Mouse (Mus musculus) ES-E14 (cell line): ENCODE measurements at regions not wholly inside any gene's neighbourhood (a gene's known extent, or its start where the extent isn't known, plus 50 kb on each side); places are given as distances from the start of the nearest gene placed in this dataset.

Experiments used
- DNase-seq: peaks from one replicate; pipeline ENCODE4 v3.0.0-alpha.2; 2013; ENCODE audit warnings: low read depth, low spot score
- H3K27ac ChIP-seq: 2 replicates; pipeline ENCODE4 v1.5.1; 2012; ENCODE audit warnings: low read depth, mild to moderate bottlenecking, low read length, moderate library complexity, mixed read lengths; ENCODE audit not compliant: poor library complexity, insufficient read depth, severe bottlenecking
- H3K36me3 ChIP-seq: 2 replicates; pipeline ENCODE4 v1.6.1; 2012; ENCODE audit warnings: mild to moderate bottlenecking, low read length, moderate library complexity, mixed read lengths; ENCODE audit not compliant: control insufficient read depth, poor library complexity, insufficient read depth, severe bottlenecking
- H3K4me1 ChIP-seq, 2 experiments: fragments of 150-350 bp in 1 of 2; sonication (generic) in 1 of 2; 2 replicates each; pipeline ENCODE4 v1.6.1; 2012; ENCODE audit warnings: low read length in 2 of 2, mild to moderate bottlenecking in 1 of 2, mixed read lengths in 1 of 2; ENCODE audit not compliant: control insufficient read depth in 2 of 2, insufficient read depth in 2 of 2, poor library complexity in 1 of 2
- H3K4me3 ChIP-seq, 2 experiments: fragments of 150-350 bp in 1 of 2; sonication (generic) in 1 of 2; 2 replicates each; pipeline ENCODE4 v1.5.1; 2012; ENCODE audit warnings: low read length in 2 of 2, low read depth in 1 of 2, mild to moderate bottlenecking in 1 of 2, mixed read lengths in 1 of 2; ENCODE audit not compliant: insufficient read depth in 1 of 2, poor library complexity in 1 of 2, severe bottlenecking in 1 of 2
- H3K9ac ChIP-seq: 2 replicates; pipeline ENCODE4 v1.6.1; 2012; ENCODE audit warnings: low read depth, mild to moderate bottlenecking, low read length, mixed read lengths; ENCODE audit not compliant: poor library complexity, insufficient read depth, severe bottlenecking
- H3K9me3 ChIP-seq: fragments of 150-350 bp; sonication (generic); 2 replicates; pipeline ENCODE4 v1.6.1; 2012; ENCODE audit warnings: low read depth, mild to moderate bottlenecking, low read length; ENCODE audit not compliant: control insufficient read depth, insufficient read depth
- CHD2 ChIP-seq: IDR thresholded peaks from 2 replicates; pipeline ENCODE4 v1.6.1; 2014; ENCODE audit warnings: mild to moderate bottlenecking, low read depth, low read length, inconsistent platforms
- HCFC1 ChIP-seq: IDR thresholded peaks from 2 replicates; pipeline ENCODE4 v1.6.1; 2012; ENCODE audit warnings: low read length, inconsistent platforms, borderline replicate concordance; ENCODE audit not compliant: insufficient read depth
- MAFK ChIP-seq: IDR thresholded peaks from 2 replicates; pipeline ENCODE4 v1.6.1; 2014; ENCODE audit warnings: mild to moderate bottlenecking, low read depth, low read length, inconsistent platforms; ENCODE audit not compliant: insufficient read depth
- ZC3H11A ChIP-seq: IDR thresholded peaks from 2 replicates; pipeline ENCODE4 v1.6.1; 2012; ENCODE audit warnings: low read depth, mild to moderate bottlenecking, inconsistent platforms, low read length, borderline replicate concordance
- ZNF384 ChIP-seq: IDR thresholded peaks from 2 replicates; pipeline ENCODE4 v1.6.1; 2012; ENCODE audit warnings: low read depth, low read length, inconsistent platforms
- in situ Hi-C, 2 experiments: fragments of 600-800 bp; cut with MboI; formaldehyde crosslinking; loops; one replicate each; pipeline ENCODE4 v1.15.1; 2025; ENCODE audit warnings: low sequenced_read_pairs in 2 of 2, inconsistent platforms in 1 of 2; ENCODE audit not compliant: unreplicated experiment in 2 of 2

DNA sequence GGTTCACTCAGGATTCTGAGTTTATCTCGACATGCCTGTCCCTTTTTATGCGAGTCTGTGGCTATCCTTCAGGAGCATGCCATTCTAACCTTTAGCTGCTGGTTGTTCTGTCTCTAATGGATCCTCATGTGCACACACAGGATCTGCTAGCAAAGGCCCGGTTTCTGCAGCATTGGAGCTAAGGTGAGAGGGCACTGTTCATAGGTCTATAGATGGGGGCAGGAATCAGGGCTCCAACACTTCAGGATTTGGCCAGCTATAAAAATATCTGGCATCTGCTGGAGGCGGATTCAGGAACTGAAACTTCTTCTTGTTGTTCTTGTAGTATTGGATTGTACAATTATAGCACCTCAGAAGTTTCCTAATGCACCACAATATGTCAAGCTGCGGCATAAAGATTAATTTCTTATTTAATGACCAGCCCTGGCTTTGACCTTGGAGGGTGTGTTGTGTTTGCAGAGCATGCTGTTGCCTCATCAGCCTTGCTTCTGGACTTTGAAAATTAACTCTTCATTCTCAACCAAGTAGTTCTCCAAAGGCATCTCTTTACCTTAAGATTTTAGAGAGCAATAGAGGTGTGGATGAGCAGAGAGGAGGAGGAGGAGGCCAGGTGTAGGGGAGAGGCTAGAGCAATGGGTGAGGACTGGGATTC is 104.4 kb upstream of the Shh start:
- H3K36me3 ChIP-seq = no peaks in the 10 kb centered on the region
- no peak overlapping the region for H3K27ac ChIP-seq
- no peak for TF ChIP-seq ZC3H11A
- no peak for TF ChIP-seq CHD2
- TF ChIP-seq HCFC1 = no peak
- no peak for TF ChIP-seq ZNF384
- no peak for TF ChIP-seq MAFK
- in situ Hi-C loops = no loop called here
- H3K9me3 ChIP-seq = no peaks in the 10 kb centered on the region
- H3K4me1 ChIP-seq = no peaks in the 10 kb centered on the region; a peak in 1 of 4 replicates
- no peak overlapping the region for H3K4me3 ChIP-seq
- H3K9ac ChIP-seq = no peak overlapping the region
- DNase-seq = no peak

DNA sequence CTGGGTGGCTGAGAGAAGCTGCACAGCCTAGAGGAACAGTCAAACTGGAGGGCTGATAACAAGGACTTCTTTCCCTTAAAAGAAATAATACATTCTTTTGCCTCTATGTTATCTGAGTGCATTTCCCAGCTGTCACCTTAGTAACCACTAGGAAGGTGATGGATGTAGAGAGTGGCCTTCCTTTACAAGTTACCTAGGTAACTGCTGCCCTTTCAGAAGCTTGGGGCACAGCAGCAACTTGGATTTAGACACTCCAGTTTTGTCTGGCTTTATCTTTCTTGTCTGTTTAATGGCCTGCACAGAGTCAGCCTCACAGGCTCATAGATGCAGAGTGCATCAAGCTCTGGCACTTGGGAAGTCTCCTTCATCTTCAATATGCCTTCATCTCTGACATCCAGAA is 101.4 kb upstream of the Shh start:
- no peak for DNase-seq
- no peak overlapping the region for H3K27ac ChIP-seq
- in situ Hi-C loops = no loop called here
- no peak for TF ChIP-seq CHD2
- TF ChIP-seq MAFK = no peak
- TF ChIP-seq ZNF384 = no peak
- TF ChIP-seq HCFC1 = no peak
- no peak for TF ChIP-seq ZC3H11A
- no peak overlapping the region for H3K9ac ChIP-seq
- no peak overlapping the region for H3K4me3 ChIP-seq
- H3K4me1 ChIP-seq = peaks cover 0 to under 1% of the 10 kb centered on the region in 2 experiments; a peak in 1 of 4 replicates
- H3K9me3 ChIP-seq = no peaks in the 10 kb centered on the region
- no peaks in the 10 kb centered on the region for H3K36me3 ChIP-seq

DNA sequence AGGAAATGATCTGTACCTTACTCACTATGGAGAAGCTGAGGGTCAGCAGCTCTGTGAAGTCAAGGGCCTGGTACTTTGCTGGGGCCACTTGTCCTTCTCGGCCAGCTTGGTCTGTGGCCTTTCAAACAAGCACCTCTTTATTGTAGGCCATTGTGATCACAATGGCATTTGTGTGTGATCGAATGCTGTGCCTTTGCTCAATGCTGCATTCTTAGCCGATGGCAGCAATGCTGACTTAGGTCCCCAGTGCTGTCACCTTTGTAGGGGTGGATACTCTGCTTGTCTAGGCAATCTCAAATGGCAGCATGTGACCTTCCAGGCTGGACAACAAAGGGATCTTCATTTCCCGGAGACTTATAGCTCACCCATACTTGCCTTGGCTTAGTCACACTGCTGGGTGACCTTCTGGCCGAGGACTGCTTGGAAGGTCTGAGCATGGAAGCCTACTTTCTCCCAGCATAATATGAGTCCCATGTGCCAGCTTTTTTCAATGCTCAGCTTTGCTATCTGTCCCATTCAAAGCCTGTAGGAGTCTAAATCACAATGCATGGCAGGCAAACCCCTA is 100.4 kb upstream of the Shh start:
- DNase-seq = no peak
- no peak overlapping the region for H3K9ac ChIP-seq

DNA sequence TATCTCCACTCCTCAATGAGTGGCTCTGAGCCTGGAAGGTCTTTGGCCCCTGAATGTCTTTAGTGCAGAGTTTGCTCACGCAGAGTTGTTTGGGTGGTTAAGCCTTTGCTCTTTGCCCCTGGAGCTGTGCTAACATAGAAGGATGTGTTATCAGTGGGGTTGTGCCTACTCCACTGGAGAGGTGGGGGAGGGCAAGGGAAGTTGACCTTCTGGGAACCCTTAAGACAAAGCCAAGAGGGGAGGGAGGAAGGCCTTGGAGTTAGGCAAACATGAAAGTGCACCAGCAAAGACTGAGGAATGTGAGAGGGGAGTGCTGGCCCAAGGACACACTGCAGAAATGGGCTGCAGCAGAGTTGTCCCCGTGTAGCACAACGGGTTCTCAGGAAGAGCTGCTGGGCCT is 96.3 kb upstream of the Shh start:
- no peak overlapping the region for H3K4me3 ChIP-seq
- no peak overlapping the region for H3K27ac ChIP-seq
- H3K9me3 ChIP-seq = no peaks in the 10 kb centered on the region
- no peak overlapping the region for H3K9ac ChIP-seq
- in situ Hi-C loops = no loop called here
- TF ChIP-seq HCFC1 (no peak), CHD2 (no peak), ZNF384 (no peak), MAFK (no peak), ZC3H11A (no peak)
- peaks cover 0 to 2% of the 10 kb centered on the region in 2 experiments; a peak in 1 of 4 replicates for H3K4me1 ChIP-seq
- DNase-seq = no peak
- no peaks in the 10 kb centered on the region for H3K36me3 ChIP-seq

More for the DNA sequence above, 100.4 kb upstream of the Shh start:
- in situ Hi-C loops = no loop called here
- no peaks in the 10 kb centered on the region for H3K36me3 ChIP-seq
- no peak overlapping the region for H3K27ac ChIP-seq
- H3K9me3 ChIP-seq = no peaks in the 10 kb centered on the region
- no peak for TF ChIP-seq MAFK
- no peak for TF ChIP-seq ZC3H11A
- TF ChIP-seq ZNF384 = no peak
- TF ChIP-seq CHD2 = no peak
- TF ChIP-seq HCFC1 = no peak
- peaks cover 0 to 2% of the 10 kb centered on the region in 2 experiments; a peak in 1 of 4 replicates for H3K4me1 ChIP-seq
- H3K4me3 ChIP-seq = no peak overlapping the region
